8 mouse cellular contexts compared by ENCODE assay signal in genomic region chr5:110108305-110108628, GRCm38 (mm10). TPM values are rescaled to one million over a fixed set of nuclear protein-coding genes. Genes with fewer than 3 reads are reported as not detected.
DNase-seq lines count a peak whose midpoint lies in the region; ATAC-seq and TF ChIP-seq lines count a peak whose summit lies in the region.

No protein-coding gene starts in this region.

- H3K9ac ChIP-seq in liver, postnatal 0 days (replicated peaks), result peak overlapping the region; percentile 77; the same call in 1 of the 2 replicates

- H3K27me3 ChIP-seq in cerebellum, adult 2 months (ENCODE audit: control insufficient read depth, insufficient read depth, low read length), result no peaks in the 10 kb centered on the region
- no peaks in the 10 kb centered on the region for H3K27me3 ChIP-seq in hindbrain, embryonic 10.5 days (ENCODE audit: insufficient read depth, poor library complexity, severe bottlenecking)
- H3K27me3 ChIP-seq in liver, postnatal 0 days (ENCODE audit: insufficient read depth, low read length), result no peaks in the 10 kb centered on the region

- peaks cover 7% of the 10 kb centered on the region for H3K4me1 ChIP-seq in cerebellum, adult 2 months (ENCODE audit: control insufficient read depth, insufficient read depth, low read length)
- peaks cover 24% of the 10 kb centered on the region for H3K4me1 ChIP-seq in hindbrain, embryonic 10.5 days (replicated peaks)
- H3K4me1 ChIP-seq in liver, postnatal 0 days (ENCODE audit: insufficient read depth), result peaks cover 21% of the 10 kb centered on the region

- TF ChIP-seq CTCF in cerebellum, adult 2 months (IDR thresholded peaks at IDR 0.05; ENCODE audit: borderline replicate concordance, insufficient read depth, low read depth, low read length), result no peak
- no peak for TF ChIP-seq CTCF in liver, postnatal 0 days (IDR thresholded peaks at IDR 0.05; ENCODE audit: low read depth)

- TF ChIP-seq POLR2A in cerebellum, adult 2 months (IDR thresholded peaks at IDR 0.05; ENCODE audit: borderline replicate concordance, insufficient read depth, low read length), result no peak

- peak overlapping the region; percentile 87 for H3K4me2 ChIP-seq in liver, postnatal 0 days (ENCODE audit: low read depth, low read length)

- H3K27ac ChIP-seq in cerebellum, adult 2 months (ENCODE audit: insufficient read depth, low read length), result no peak overlapping the region
- peak overlapping the region; percentile 97 for H3K27ac ChIP-seq in hindbrain, embryonic 10.5 days
- H3K27ac ChIP-seq in liver, postnatal 0 days (ENCODE audit: low read depth), result peak overlapping the region; percentile 98

- H3K4me3 ChIP-seq in cerebellum, adult 2 months (replicated peaks; ENCODE audit: insufficient read depth, low read depth, low read length), result peak overlapping the region; percentile 93
- peak overlapping the region; percentile 91 for H3K4me3 ChIP-seq in hindbrain, embryonic 10.5 days
- H3K4me3 ChIP-seq in liver, postnatal 0 days (ENCODE audit: low read depth, low read length), result peak overlapping the region; percentile 78

- H3K36me3 ChIP-seq in hindbrain, embryonic 10.5 days, result peaks cover 57% of the 10 kb centered on the region
- peaks cover 32% of the 10 kb centered on the region for H3K36me3 ChIP-seq in liver, postnatal 0 days (replicated peaks; ENCODE audit: insufficient read depth, low read length)

- WGBS in cerebellum, adult 2 months, result 0% methylated on average over 7 of the region's 7 CpGs
- 2% methylated on average over 7 of the region's 7 CpGs for WGBS in hindbrain, embryonic 10.5 days
- 1% methylated on average over 7 of the region's 7 CpGs for WGBS in liver, postnatal 0 days (ENCODE audit: insufficient replicate concordance)

- no peak for ATAC-seq in liver, postnatal 0 days

- H3K9me3 ChIP-seq in hindbrain, embryonic 10.5 days, result no peaks in the 10 kb centered on the region; the same call in 1 of the 2 replicates
- H3K9me3 ChIP-seq in liver, postnatal 0 days (ENCODE audit: low read length), result no peaks in the 10 kb centered on the region

- DNase-seq in cerebellum, adult 2 months, result no peak
- DNase-seq in cerebellum, postnatal 36 days, result no peak
- DNase-seq in 3T3-L1 (ENCODE audit: low read depth, low spot score), result peak; percentile 99
- no peak for DNase-seq in hindbrain, embryonic 10.5 days (ENCODE audit: low spot score)
- DNase-seq in liver, postnatal 0 days, result no peak
- DNase-seq in MN1 (ENCODE audit: low spot score), result no peak
- no peak for DNase-seq in thymus, postnatal 0 days (ENCODE audit: low spot score)
- no peak for DNase-seq in thymus, postnatal 36 days

- TF ChIP-seq EP300 in liver, postnatal 0 days (IDR thresholded peaks at IDR 0.05; ENCODE audit: low read depth), result no peak

RNA-seq across cellular contexts. Expression of gene Gtpbp6, which starts 0.3 kb away (rescaled TPM):
- 145 and 152 TPM in 2 replicates for polyA plus RNA-seq in cerebellum, adult 2 months (2012; rRNA removed)
- 37.3 and 37.7 TPM in 2 replicates for polyA plus RNA-seq in hindbrain, embryonic 10.5 days (2016; fragmentation: Nextera tagmentation; extraction: Ambion mirVana)
- 7.1 and 7.4 TPM in 2 replicates for polyA plus RNA-seq in liver, postnatal 0 days (2015; fragmentation: Nextera tagmentation; extraction: Ambion mirVana)
- polyA plus RNA-seq in thymus, postnatal 0 days (2015; fragmentation: Nextera tagmentation; extraction: Ambion mirVana), result 32.0 and 36.8 TPM in 2 replicates

RNA-seq across cellular contexts. Expression of gene Zfp605, which starts 1.6 kb away (rescaled TPM):
- 7.0 and 7.5 TPM in 2 replicates for polyA plus RNA-seq in cerebellum, adult 2 months (2012; rRNA removed)
- polyA plus RNA-seq in hindbrain, embryonic 10.5 days (2016; fragmentation: Nextera tagmentation; extraction: Ambion mirVana), result 5.8 and 6.1 TPM in 2 replicates
- polyA plus RNA-seq in liver, postnatal 0 days (2015; fragmentation: Nextera tagmentation; extraction: Ambion mirVana), result 0.76 and 0.99 TPM in 2 replicates
- 4.9 and 5.8 TPM in 2 replicates for polyA plus RNA-seq in thymus, postnatal 0 days (2015; fragmentation: Nextera tagmentation; extraction: Ambion mirVana)

RNA-seq across cellular contexts. Expression of gene Plcxd1, which starts 8.5 kb away (rescaled TPM):
- 7.2 and 7.8 TPM in 2 replicates for polyA plus RNA-seq in cerebellum, adult 2 months (2012; rRNA removed)
- polyA plus RNA-seq in hindbrain, embryonic 10.5 days (2016; fragmentation: Nextera tagmentation; extraction: Ambion mirVana), result 1.3 and 1.6 TPM in 2 replicates
- polyA plus RNA-seq in liver, postnatal 0 days (2015; fragmentation: Nextera tagmentation; extraction: Ambion mirVana), result 0.32 and 0.48 TPM in 2 replicates
- 3.3 and 3.5 TPM in 2 replicates for polyA plus RNA-seq in thymus, postnatal 0 days (2015; fragmentation: Nextera tagmentation; extraction: Ambion mirVana)

RNA-seq across cellular contexts. Expression of gene Gm35315, which starts 14.0 kb away (rescaled TPM):
- 0.78 and 0.79 TPM in 2 replicates for polyA plus RNA-seq in cerebellum, adult 2 months (2012; rRNA removed)
- polyA plus RNA-seq in hindbrain, embryonic 10.5 days (2016; fragmentation: Nextera tagmentation; extraction: Ambion mirVana), result 1.2 and 1.4 TPM in 2 replicates
- 0.47 and 0.51 TPM in 2 replicates for polyA plus RNA-seq in liver, postnatal 0 days (2015; fragmentation: Nextera tagmentation; extraction: Ambion mirVana)
- polyA plus RNA-seq in thymus, postnatal 0 days (2015; fragmentation: Nextera tagmentation; extraction: Ambion mirVana), result 2.3 and 2.8 TPM in 2 replicates

RNA-seq across cellular contexts. Expression of gene Chfr, which starts 27.4 kb away (rescaled TPM):
- polyA plus RNA-seq in cerebellum, adult 2 months (2012; rRNA removed), result 100 and 105 TPM in 2 replicates
- polyA plus RNA-seq in hindbrain, embryonic 10.5 days (2016; fragmentation: Nextera tagmentation; extraction: Ambion mirVana), result 59.0 and 63.8 TPM in 2 replicates
- polyA plus RNA-seq in liver, postnatal 0 days (2015; fragmentation: Nextera tagmentation; extraction: Ambion mirVana), result 9.6 and 11.6 TPM in 2 replicates
- polyA plus RNA-seq in thymus, postnatal 0 days (2015; fragmentation: Nextera tagmentation; extraction: Ambion mirVana), result 75.1 and 82.2 TPM in 2 replicates
